Mouse (Mus musculus): ENCODE data around the gene Avpi1. TPM values are rescaled to one million over a fixed set of nuclear protein-coding genes. Genes with fewer than 3 reads are reported as not detected.

The Avpi1 gene
- polyA plus RNA-seq, 1 experiment from 2014 or later, result 21.2 TPM

- WGBS, result 90% methylated on average over 5 of the region's 5 CpGs
- Histone ChIP-seq H3K4me2 (replicated peaks; ENCODE audit: low read depth, low read length) (no peak overlapping the region), H3K9me3 (ENCODE audit: control insufficient read depth, low read length) (no peaks in the 10 kb centered on the region), H3K27me3 (ENCODE audit: control insufficient read depth, insufficient read depth, low read length) (no peaks in the 10 kb centered on the region), H3K27ac (ENCODE audit: low read depth, low read length) (no peak overlapping the region), H3K4me1 (ENCODE audit: control insufficient read depth, insufficient read depth, low read length) (peaks cover 2% of the 10 kb centered on the region; the same call in 1 of the 2 replicates), H3K36me3 (ENCODE audit: control insufficient read depth, insufficient read depth, low read length) (peaks cover 25% of the 10 kb centered on the region), H3K9ac (ENCODE audit: low read depth, low read length) (no peak overlapping the region), H3K4me3 (ENCODE audit: low read length) (no peak overlapping the region)
- no peak for ATAC-seq (ENCODE audit: low FRiP score, low TSS enrichment)
These were observed 1.8 kb downstream of the Avpi1 start for GRCm38 (mm10) chr19:42127024-42127423.

- Histone ChIP-seq H3K9me3 (ENCODE audit: control insufficient read depth, low read length) (no peaks in the 10 kb centered on the region), H3K27me3 (ENCODE audit: control insufficient read depth, insufficient read depth, low read length) (no peaks in the 10 kb centered on the region), H3K27ac (ENCODE audit: low read depth, low read length) (no peak overlapping the region), H3K4me2 (replicated peaks; ENCODE audit: low read depth, low read length) (no peak overlapping the region), H3K4me1 (ENCODE audit: control insufficient read depth, insufficient read depth, low read length) (peaks cover 2% of the 10 kb centered on the region; the same call in 1 of the 2 replicates), H3K4me3 (ENCODE audit: low read length) (no peak overlapping the region), H3K36me3 (ENCODE audit: control insufficient read depth, insufficient read depth, low read length) (peaks cover 33% of the 10 kb centered on the region), H3K9ac (ENCODE audit: low read depth, low read length) (no peak overlapping the region)
- WGBS, result 93% methylated on average over 6 of the region's 6 CpGs
- ATAC-seq (ENCODE audit: low FRiP score, low TSS enrichment), result no peak
These were observed 2.6 kb downstream of the Avpi1 start for GRCm38 (mm10) chr19:42126219-42126605.

GRCm38 (mm10) chr19:42125501-42126218 lies 3.2 kb downstream of the Avpi1 start:
- ATAC-seq (ENCODE audit: low FRiP score, low TSS enrichment), result no peak

GRCm38 (mm10) chr19:42124684-42125083 lies 4.2 kb downstream of the Avpi1 start:
- peaks cover 48% of the 10 kb centered on the region for H3K36me3 ChIP-seq (ENCODE audit: control insufficient read depth, insufficient read depth, low read length)
- H3K27ac ChIP-seq (ENCODE audit: low read depth, low read length), result no peak overlapping the region
- H3K27me3 ChIP-seq (ENCODE audit: control insufficient read depth, insufficient read depth, low read length), result no peaks in the 10 kb centered on the region
- no peak overlapping the region for H3K4me2 ChIP-seq (replicated peaks; ENCODE audit: low read depth, low read length)
- H3K9me3 ChIP-seq (ENCODE audit: control insufficient read depth, low read length), result no peaks in the 10 kb centered on the region
- ATAC-seq (ENCODE audit: low FRiP score, low TSS enrichment), result no peak
- H3K4me1 ChIP-seq (ENCODE audit: control insufficient read depth, insufficient read depth, low read length), result peaks cover under 1% of the 10 kb centered on the region; the same call in 1 of the 2 replicates
- no peak overlapping the region for H3K9ac ChIP-seq (ENCODE audit: low read depth, low read length)
- WGBS, result 89% methylated on average over 13 of the region's 13 CpGs
- H3K4me3 ChIP-seq (ENCODE audit: low read length), result no peak overlapping the region

More at GRCm38 (mm10) chr19:42125501-42126218, 3.2 kb downstream of the Avpi1 start:
- 87% methylated on average over 11 of the region's 11 CpGs for WGBS
- Histone ChIP-seq H3K27me3 (ENCODE audit: control insufficient read depth, insufficient read depth, low read length) (no peaks in the 10 kb centered on the region), H3K9me3 (ENCODE audit: control insufficient read depth, low read length) (no peaks in the 10 kb centered on the region), H3K4me3 (ENCODE audit: low read length) (no peak overlapping the region), H3K9ac (ENCODE audit: low read depth, low read length) (no peak overlapping the region), H3K4me2 (replicated peaks; ENCODE audit: low read depth, low read length) (no peak overlapping the region), H3K27ac (ENCODE audit: low read depth, low read length) (no peak overlapping the region), H3K36me3 (ENCODE audit: control insufficient read depth, insufficient read depth, low read length) (peaks cover 38% of the 10 kb centered on the region), H3K4me1 (ENCODE audit: control insufficient read depth, insufficient read depth, low read length) (peaks cover 2% of the 10 kb centered on the region; the same call in 1 of the 2 replicates)

GRCm38 (mm10) chr19:42120451-42120850 lies 8.4 kb downstream of the Avpi1 start:
- H3K4me3 ChIP-seq (ENCODE audit: low read length), result no peak overlapping the region

GRCm38 (mm10) chr19:42118596-42118995 lies 10.3 kb downstream of the Avpi1 start:
- no peak overlapping the region for H3K9ac ChIP-seq (ENCODE audit: low read depth, low read length)
- 67% methylated on average over 5 of the region's 5 CpGs for WGBS
- H3K27ac ChIP-seq (ENCODE audit: low read depth, low read length), result no peak overlapping the region
- H3K36me3 ChIP-seq (ENCODE audit: control insufficient read depth, insufficient read depth, low read length), result peaks cover 83% of the 10 kb centered on the region
- no peaks in the 10 kb centered on the region for H3K4me1 ChIP-seq (ENCODE audit: control insufficient read depth, insufficient read depth, low read length)
- H3K4me2 ChIP-seq (replicated peaks; ENCODE audit: low read depth, low read length), result no peak overlapping the region
- H3K4me3 ChIP-seq (ENCODE audit: low read length), result no peak overlapping the region
- no peaks in the 10 kb centered on the region for H3K9me3 ChIP-seq (ENCODE audit: control insufficient read depth, low read length)
- no peak for ATAC-seq (ENCODE audit: low FRiP score, low TSS enrichment)
- no peaks in the 10 kb centered on the region for H3K27me3 ChIP-seq (ENCODE audit: control insufficient read depth, insufficient read depth, low read length)

More at GRCm38 (mm10) chr19:42120451-42120850, 8.4 kb downstream of the Avpi1 start:
- Histone ChIP-seq H3K4me2 (replicated peaks; ENCODE audit: low read depth, low read length) (no peak overlapping the region), H3K27ac (ENCODE audit: low read depth, low read length) (no peak overlapping the region), H3K9ac (ENCODE audit: low read depth, low read length) (no peak overlapping the region), H3K27me3 (ENCODE audit: control insufficient read depth, insufficient read depth, low read length) (no peaks in the 10 kb centered on the region), H3K9me3 (ENCODE audit: control insufficient read depth, low read length) (no peaks in the 10 kb centered on the region), H3K4me1 (ENCODE audit: control insufficient read depth, insufficient read depth, low read length) (no peaks in the 10 kb centered on the region), H3K36me3 (ENCODE audit: control insufficient read depth, insufficient read depth, low read length) (peaks cover 78% of the 10 kb centered on the region)
- 94% methylated on average over 8 of the region's 8 CpGs for WGBS
- no peak for ATAC-seq (ENCODE audit: low FRiP score, low TSS enrichment)

GRCm38 (mm10) chr19:42118142-42118541 lies 10.7 kb downstream of the Avpi1 start:
- H3K36me3 ChIP-seq (ENCODE audit: control insufficient read depth, insufficient read depth, low read length), result peaks cover 83% of the 10 kb centered on the region
- H3K27me3 ChIP-seq (ENCODE audit: control insufficient read depth, insufficient read depth, low read length), result no peaks in the 10 kb centered on the region
- no peaks in the 10 kb centered on the region for H3K4me1 ChIP-seq (ENCODE audit: control insufficient read depth, insufficient read depth, low read length)
- H3K4me2 ChIP-seq (replicated peaks; ENCODE audit: low read depth, low read length), result no peak overlapping the region
- ATAC-seq (ENCODE audit: low FRiP score, low TSS enrichment), result no peak
- H3K27ac ChIP-seq (ENCODE audit: low read depth, low read length), result no peak overlapping the region
- H3K9me3 ChIP-seq (ENCODE audit: control insufficient read depth, low read length), result no peaks in the 10 kb centered on the region
- 94% methylated on average over 9 of the region's 9 CpGs for WGBS
- no peak overlapping the region for H3K9ac ChIP-seq (ENCODE audit: low read depth, low read length)
- H3K4me3 ChIP-seq (ENCODE audit: low read length), result no peak overlapping the region

- H3K9ac ChIP-seq (ENCODE audit: low read depth, low read length), result no peak overlapping the region
- H3K4me2 ChIP-seq (replicated peaks; ENCODE audit: low read depth, low read length), result no peak overlapping the region
- no peaks in the 10 kb centered on the region for H3K9me3 ChIP-seq (ENCODE audit: control insufficient read depth, low read length)
- 83% methylated on average over 4 of the region's 4 CpGs for WGBS
- H3K27me3 ChIP-seq (ENCODE audit: control insufficient read depth, insufficient read depth, low read length), result no peaks in the 10 kb centered on the region
- H3K4me3 ChIP-seq (ENCODE audit: low read length), result no peak overlapping the region
- H3K4me1 ChIP-seq (ENCODE audit: control insufficient read depth, insufficient read depth, low read length), result no peaks in the 10 kb centered on the region
- no peak overlapping the region for H3K27ac ChIP-seq (ENCODE audit: low read depth, low read length)
- no peak for ATAC-seq (ENCODE audit: low FRiP score, low TSS enrichment)
- peaks cover 66% of the 10 kb centered on the region for H3K36me3 ChIP-seq (ENCODE audit: control insufficient read depth, insufficient read depth, low read length)
These were observed 13.0 kb downstream of the Avpi1 start for GRCm38 (mm10) chr19:42115783-42116335.

GRCm38 (mm10) chr19:42104681-42105080 lies 24.2 kb downstream of the Avpi1 start:
- H3K9ac ChIP-seq (ENCODE audit: low read depth, low read length), result no peak overlapping the region
- H3K4me2 ChIP-seq (replicated peaks; ENCODE audit: low read depth, low read length), result no peak overlapping the region
- no peaks in the 10 kb centered on the region for H3K27me3 ChIP-seq (ENCODE audit: control insufficient read depth, insufficient read depth, low read length)
- WGBS, result 96% methylated on average over 9 of the region's 9 CpGs
- H3K4me1 ChIP-seq (ENCODE audit: control insufficient read depth, insufficient read depth, low read length), result no peaks in the 10 kb centered on the region
- no peak overlapping the region for H3K27ac ChIP-seq (ENCODE audit: low read depth, low read length)
- no peaks in the 10 kb centered on the region for H3K9me3 ChIP-seq (ENCODE audit: control insufficient read depth, low read length)
- peaks cover 44% of the 10 kb centered on the region for H3K36me3 ChIP-seq (ENCODE audit: control insufficient read depth, insufficient read depth, low read length)
- no peak for ATAC-seq (ENCODE audit: low FRiP score, low TSS enrichment)
- H3K4me3 ChIP-seq (ENCODE audit: low read length), result no peak overlapping the region

Data from kidney, embryonic 14.5 days (tissue).